Mouse (Mus musculus) ES-E14 (cell line): ENCODE data around the gene Pgbd5. TPM values are rescaled to one million over a fixed set of nuclear protein-coding genes. Genes with fewer than 3 reads are reported as not detected.

Experiments
- DNase-seq: peaks from one replicate; pipeline ENCODE4 v3.0.0-alpha.2; 2013; ENCODE audit warnings: low read depth, low spot score
- H3K27ac ChIP-seq: 2 replicates; pipeline ENCODE4 v1.5.1; 2012; ENCODE audit warnings: low read depth, mild to moderate bottlenecking, low read length, moderate library complexity, mixed read lengths; ENCODE audit not compliant: poor library complexity, insufficient read depth, severe bottlenecking
- H3K36me3 ChIP-seq: 2 replicates; pipeline ENCODE4 v1.6.1; 2012; ENCODE audit warnings: mild to moderate bottlenecking, low read length, moderate library complexity, mixed read lengths; ENCODE audit not compliant: control insufficient read depth, poor library complexity, insufficient read depth, severe bottlenecking
- H3K4me1 ChIP-seq, 2 experiments: fragments of 150-350 bp in 1 of 2; sonication (generic) in 1 of 2; 2 replicates each; pipeline ENCODE4 v1.6.1; 2012; ENCODE audit warnings: low read length in 2 of 2, mild to moderate bottlenecking in 1 of 2, mixed read lengths in 1 of 2; ENCODE audit not compliant: control insufficient read depth in 2 of 2, insufficient read depth in 2 of 2, poor library complexity in 1 of 2
- H3K4me3 ChIP-seq, 2 experiments: fragments of 150-350 bp in 1 of 2; sonication (generic) in 1 of 2; 2 replicates each; pipeline ENCODE4 v1.5.1; 2012; ENCODE audit warnings: low read length in 2 of 2, low read depth in 1 of 2, mild to moderate bottlenecking in 1 of 2, mixed read lengths in 1 of 2; ENCODE audit not compliant: insufficient read depth in 1 of 2, poor library complexity in 1 of 2, severe bottlenecking in 1 of 2
- H3K9ac ChIP-seq: 2 replicates; pipeline ENCODE4 v1.6.1; 2012; ENCODE audit warnings: low read depth, mild to moderate bottlenecking, low read length, mixed read lengths; ENCODE audit not compliant: poor library complexity, insufficient read depth, severe bottlenecking
- H3K9me3 ChIP-seq: fragments of 150-350 bp; sonication (generic); 2 replicates; pipeline ENCODE4 v1.6.1; 2012; ENCODE audit warnings: low read depth, mild to moderate bottlenecking, low read length; ENCODE audit not compliant: control insufficient read depth, insufficient read depth
- CHD2 ChIP-seq: IDR thresholded peaks from 2 replicates; pipeline ENCODE4 v1.6.1; 2014; ENCODE audit warnings: mild to moderate bottlenecking, low read depth, low read length, inconsistent platforms
- HCFC1 ChIP-seq: IDR thresholded peaks from 2 replicates; pipeline ENCODE4 v1.6.1; 2012; ENCODE audit warnings: low read length, inconsistent platforms, borderline replicate concordance; ENCODE audit not compliant: insufficient read depth
- MAFK ChIP-seq: IDR thresholded peaks from 2 replicates; pipeline ENCODE4 v1.6.1; 2014; ENCODE audit warnings: mild to moderate bottlenecking, low read depth, low read length, inconsistent platforms; ENCODE audit not compliant: insufficient read depth
- ZC3H11A ChIP-seq: IDR thresholded peaks from 2 replicates; pipeline ENCODE4 v1.6.1; 2012; ENCODE audit warnings: low read depth, mild to moderate bottlenecking, inconsistent platforms, low read length, borderline replicate concordance
- ZNF384 ChIP-seq: IDR thresholded peaks from 2 replicates; pipeline ENCODE4 v1.6.1; 2012; ENCODE audit warnings: low read depth, low read length, inconsistent platforms
- in situ Hi-C, 2 experiments: fragments of 600-800 bp; cut with MboI; formaldehyde crosslinking; loops; one replicate each; pipeline ENCODE4 v1.15.1; 2025; ENCODE audit warnings: low sequenced_read_pairs in 2 of 2, inconsistent platforms in 1 of 2; ENCODE audit not compliant: unreplicated experiment in 2 of 2
- total RNA-seq: library from RNA; depleted of rRNA; stranded (reverse); fragments of 300-350 nt; gene quantifications from 2 replicates; pipeline ENCODE4 v1.2.3, GENCODE M21; 2012

The Pgbd5 gene
- total RNA-seq, 1 experiment, result 2.1 TPM

DNA sequence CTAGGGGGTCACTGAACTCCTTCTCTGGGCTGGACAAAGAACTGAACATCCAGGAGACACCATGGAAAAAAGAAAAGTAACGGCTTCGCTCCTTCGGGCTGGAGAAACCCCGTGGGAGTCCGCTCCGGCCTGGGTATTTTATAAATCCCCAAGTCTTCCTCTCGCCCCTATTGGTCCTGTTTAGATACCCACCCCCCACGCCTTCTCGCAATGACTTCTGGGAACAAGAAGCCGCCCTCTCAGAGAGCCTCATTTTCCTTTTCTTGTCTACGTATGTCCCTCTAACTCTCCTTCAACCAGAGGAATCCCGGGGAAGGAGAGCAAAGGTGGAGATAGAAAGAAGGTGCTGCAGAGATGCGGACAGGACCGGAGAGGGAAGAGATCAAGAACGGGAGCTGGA lies 76.1 kb downstream of the Pgbd5 start:
- in situ Hi-C loops, result no loop called here
- TF ChIP-seq ZNF384 (no peak), ZC3H11A (no peak), MAFK (no peak), CHD2 (no peak), HCFC1 (no peak)
- no peak for DNase-seq
- Histone ChIP-seq H3K36me3 (no peaks in the 10 kb centered on the region), H3K4me1 (0 out of 4 replicates have a peak, but pooled peaks cover 0 to 2% of the 10 kb centered on the region in 2 experiments), H3K9me3 (no peaks in the 10 kb centered on the region), H3K4me3 (peak overlapping the region; percentile 58 to 81; a peak in 3 of 4 replicates), H3K27ac (no peak overlapping the region), H3K9ac (peak overlapping the region; percentile 81; the same call in 1 of the 2 replicates)

DNA sequence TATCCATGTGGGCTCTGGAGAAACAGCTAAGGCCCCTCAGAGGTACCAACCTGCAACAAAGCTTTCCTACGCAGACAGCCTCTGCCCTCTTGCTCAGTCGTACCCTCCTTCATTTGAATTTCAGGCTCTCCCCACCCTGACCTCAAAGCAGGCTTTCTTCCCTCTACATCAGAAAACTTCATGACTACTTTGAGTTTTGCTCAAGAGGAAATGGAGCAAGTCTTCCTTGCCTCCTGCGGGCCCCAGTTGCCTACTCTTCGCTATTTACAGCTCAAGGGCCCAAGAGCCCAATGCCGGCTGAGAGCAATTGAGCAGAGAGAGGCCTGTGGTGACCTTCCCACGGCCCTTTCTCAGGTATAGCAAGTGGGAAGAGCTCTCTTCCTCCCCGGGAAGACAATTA lies 76.9 kb downstream of the Pgbd5 start:
- Histone ChIP-seq H3K9ac (peak overlapping the region; percentile 69; the same call in 1 of the 2 replicates), H3K4me1 (0 out of 4 replicates have a peak, but pooled peaks cover 0 to 2% of the 10 kb centered on the region in 2 experiments), H3K4me3 (peak overlapping the region; percentile 55 to 81; a peak in 3 of 4 replicates), H3K36me3 (no peaks in the 10 kb centered on the region), H3K9me3 (no peaks in the 10 kb centered on the region), H3K27ac (no peak overlapping the region)
- in situ Hi-C loops, result no loop called here
- no peak for DNase-seq
- TF ChIP-seq ZNF384, result no peak
- TF ChIP-seq MAFK, result no peak
- TF ChIP-seq HCFC1, result no peak
- no peak for TF ChIP-seq CHD2
- TF ChIP-seq ZC3H11A, result no peak

DNA sequence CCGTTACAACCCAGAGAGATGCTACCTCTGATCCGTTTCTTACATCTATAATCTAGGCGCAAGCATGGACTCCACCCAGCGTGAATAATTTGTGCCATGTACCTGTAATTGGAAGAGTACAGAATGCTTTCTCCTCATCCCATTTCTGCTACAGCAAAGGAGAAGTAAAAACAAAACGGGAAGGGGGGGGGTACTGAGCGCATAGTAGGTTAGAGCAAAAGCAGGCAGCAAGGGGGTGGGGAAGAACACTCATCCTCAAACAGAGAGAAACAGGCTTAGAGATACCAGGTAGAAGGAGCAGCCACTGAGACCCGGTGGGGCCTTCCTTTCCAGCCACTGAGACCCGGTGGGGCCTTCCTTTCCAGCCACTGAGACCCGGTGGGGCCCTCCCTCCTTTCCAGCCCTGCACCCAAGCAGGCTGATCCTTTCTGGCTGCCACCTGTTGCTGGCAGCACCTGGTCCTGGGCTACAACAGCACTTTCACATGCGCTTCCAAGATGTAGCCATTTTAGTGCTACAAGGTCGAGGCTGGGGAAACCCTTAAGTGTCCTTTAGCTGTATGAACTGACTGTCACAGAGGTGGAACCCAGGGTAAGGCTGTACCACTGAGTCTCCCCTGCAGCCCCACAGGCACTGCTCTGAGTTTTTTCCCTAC lies 77.6 kb downstream of the Pgbd5 start:
- TF ChIP-seq ZNF384 (no peak), MAFK (no peak), HCFC1 (no peak), ZC3H11A (no peak), CHD2 (no peak)
- DNase-seq, result no peak
- in situ Hi-C loops, result no loop called here
- Histone ChIP-seq H3K9ac (no peak overlapping the region; the same call in 1 of the 2 replicates), H3K27ac (no peak overlapping the region), H3K36me3 (no peaks in the 10 kb centered on the region), H3K9me3 (no peaks in the 10 kb centered on the region), H3K4me3 (no peak overlapping the region), H3K4me1 (0 out of 4 replicates have a peak, but pooled peaks cover 0 to 2% of the 10 kb centered on the region in 2 experiments)

DNA sequence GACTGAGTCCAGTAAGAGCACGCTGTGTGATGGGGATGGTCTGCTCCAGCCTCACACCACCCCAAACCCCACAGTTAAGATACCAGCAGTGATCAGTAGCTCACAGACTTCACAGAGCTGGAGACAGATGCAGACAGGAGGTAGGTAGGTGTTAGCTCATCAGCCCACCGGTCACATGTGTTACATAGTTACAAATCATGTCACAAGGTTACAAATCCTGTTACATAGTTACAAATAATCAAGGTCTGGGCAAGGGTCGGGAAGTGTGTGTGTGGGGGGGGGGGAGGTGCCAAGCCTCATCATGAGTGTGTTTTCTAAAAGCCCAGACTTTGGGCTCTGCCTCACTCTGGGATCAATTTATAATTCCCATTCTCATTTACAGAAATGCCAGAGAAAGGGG lies 78.5 kb downstream of the Pgbd5 start:
- DNase-seq, result no peak
- H3K9ac ChIP-seq, result no peak overlapping the region
- in situ Hi-C loops, result no loop called here
- TF ChIP-seq CHD2, result no peak
- TF ChIP-seq HCFC1, result no peak
- no peak for TF ChIP-seq MAFK
- no peak for TF ChIP-seq ZNF384
- TF ChIP-seq ZC3H11A, result no peak
- H3K27ac ChIP-seq, result no peak overlapping the region
- H3K4me3 ChIP-seq, result no peak overlapping the region
- H3K4me1 ChIP-seq, result 0 out of 4 replicates have a peak, but pooled peaks cover 0 to 2% of the 10 kb centered on the region in 2 experiments
- no peaks in the 10 kb centered on the region for H3K9me3 ChIP-seq
- H3K36me3 ChIP-seq, result no peaks in the 10 kb centered on the region

DNA sequence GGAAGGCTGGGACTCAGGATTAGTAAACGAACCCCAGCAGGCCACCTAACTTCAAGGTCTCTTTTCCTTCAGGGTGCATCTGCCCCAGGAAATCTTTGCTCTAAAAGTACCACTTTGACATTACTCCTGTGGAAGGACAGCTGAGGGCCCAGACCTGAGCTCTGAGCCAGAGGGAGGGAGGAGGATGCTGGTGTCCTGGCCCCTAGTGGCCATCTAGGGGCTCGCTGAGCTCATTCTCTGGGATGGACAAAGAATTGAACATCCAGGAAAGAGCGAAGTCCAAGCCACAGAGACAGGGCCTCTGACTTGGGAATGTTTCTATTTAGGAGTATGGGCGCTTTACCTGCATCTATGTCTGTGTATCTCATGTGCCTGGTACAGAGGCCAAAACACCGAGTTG lies 87.8 kb downstream of the Pgbd5 start:
- no peaks in the 10 kb centered on the region for H3K4me1 ChIP-seq
- in situ Hi-C loops, result loop anchor here in 1 of 2 experiments (10.0 kb wide), 1 partner anchor 567 kb away; no protein-coding TSS in a partner anchor
- no peak for DNase-seq

More for the DNA sequence above, 87.8 kb downstream of the Pgbd5 start:
- no peak overlapping the region for H3K27ac ChIP-seq
- H3K4me3 ChIP-seq, result no peak overlapping the region
- H3K9me3 ChIP-seq, result no peaks in the 10 kb centered on the region
- H3K36me3 ChIP-seq, result no peaks in the 10 kb centered on the region
- no peak for TF ChIP-seq MAFK
- no peak for TF ChIP-seq CHD2
- TF ChIP-seq ZC3H11A, result no peak
- no peak for TF ChIP-seq HCFC1
- no peak for TF ChIP-seq ZNF384
- H3K9ac ChIP-seq, result no peak overlapping the region
